Mouse (Mus musculus) left cerebral cortex, postnatal 25 days (tissue): ENCODE data around the gene Mief2. TPM values are rescaled to one million over a fixed set of nuclear protein-coding genes. Genes with fewer than 3 reads are reported as not detected.

Experiments
- DNase-seq, 2 experiments: peaks; one replicate each; pipeline ENCODE4 v3.0.0; 2022; ENCODE audit warnings: low spot score in 2 of 2, mixed read lengths in 1 of 2
- intact Hi-C: fragments of 180-260 bp; cut with DNase I; formaldehyde crosslinking; loops from one replicate; pipeline ENCODE4 v1.15.1; 2025
- microRNA-seq, 2 experiments: library from miRNA; unstranded; fragments of <30 nt; microRNA quantifications; one replicate each; pipeline ENCODE4 v1.2.0; 2022
- total RNA-seq, 2 experiments: library from RNA; stranded (reverse); gene quantifications; 2 replicates each; pipeline ENCODE4 v1.2.3; 2021

The Mief2 gene
- total RNA-seq, 2 experiments from 2014 or later: 22.5 to 23.0 TPM

DNA sequence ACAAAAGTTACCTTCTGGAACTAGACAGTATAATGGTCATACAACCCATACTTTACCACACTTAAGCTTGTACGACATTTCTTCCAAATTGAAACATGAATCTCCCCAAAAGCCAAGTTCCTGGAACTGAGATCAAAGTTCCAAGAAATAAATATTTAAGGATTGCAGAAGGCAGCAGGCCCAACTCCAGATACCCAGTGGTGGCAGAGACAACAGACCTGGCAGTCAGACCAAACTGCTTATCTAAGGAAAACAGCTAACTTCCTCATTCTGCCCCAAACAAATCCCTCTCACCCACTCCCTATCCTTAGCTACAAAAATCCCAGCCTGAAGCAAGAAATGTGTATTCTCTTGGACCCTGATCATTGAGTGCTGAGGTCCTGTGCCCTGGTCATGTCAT is 46.6 kb downstream of the Mief2 start:
- intact Hi-C loops: loop anchor here (5.0 kb wide), 1 partner anchor 102 kb away; the partner anchor contains the start of gene Tmem11
- DNase-seq: no peak

DNA sequence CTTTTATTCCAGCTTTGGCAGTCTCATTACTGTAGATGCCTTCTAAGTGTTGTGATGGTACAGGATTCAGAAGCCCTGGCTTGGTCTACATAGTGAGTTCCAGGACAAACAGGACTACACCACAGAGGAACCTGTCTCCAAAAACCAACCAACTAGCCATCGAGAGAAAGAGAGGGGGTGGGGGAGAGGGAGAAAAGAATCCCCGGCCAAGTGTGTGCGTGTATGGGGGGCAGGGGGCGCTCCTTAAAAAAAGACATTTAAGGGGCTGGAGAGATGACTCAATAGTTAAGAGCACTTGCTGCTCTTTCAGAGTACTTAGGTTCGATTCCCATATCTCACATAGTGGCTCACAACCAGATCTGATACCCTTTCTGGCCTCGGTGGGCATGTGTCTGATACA is 47.4 kb downstream of the Mief2 start:
- intact Hi-C loops: loop anchor here (5.0 kb wide), 1 partner anchor 102 kb away; the partner anchor contains the start of gene Tmem11
- DNase-seq: no peak

DNA sequence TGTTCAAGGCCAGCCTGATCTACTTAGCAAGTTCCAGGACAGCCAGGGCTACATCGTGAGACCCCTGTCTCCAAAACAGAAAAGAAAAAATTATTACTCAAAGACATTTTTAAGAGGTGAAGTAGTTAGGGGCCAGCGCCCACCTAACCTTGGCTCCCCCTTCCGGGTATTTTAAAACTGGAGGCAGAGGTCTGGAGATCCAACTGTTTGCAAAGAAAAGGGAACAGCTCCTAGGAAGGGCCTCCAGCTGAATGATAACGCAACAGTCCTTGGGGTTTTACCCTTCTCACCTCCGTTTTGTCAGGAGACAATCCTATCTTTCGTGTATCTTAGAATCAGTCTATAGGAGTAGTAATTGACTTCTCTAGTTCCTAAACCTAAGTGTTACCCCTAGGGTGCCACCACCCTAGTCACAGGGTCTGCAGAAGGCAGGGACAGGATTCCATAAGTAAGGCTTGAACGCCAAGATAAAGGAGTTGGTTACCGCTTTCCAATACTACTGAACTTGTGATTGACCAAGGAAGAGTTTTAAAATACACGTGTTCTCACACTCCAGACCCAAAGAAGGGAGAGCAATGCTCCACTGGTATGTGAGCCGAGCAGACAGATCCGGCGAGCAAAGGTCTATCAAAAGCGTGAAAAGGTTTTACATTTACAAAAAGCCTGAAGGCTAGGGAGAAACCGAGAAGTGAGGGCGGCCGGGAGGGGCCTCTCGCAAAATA is 48.1 kb downstream of the Mief2 start:
- peak in 1 of 2 experiments; percentile 8 for DNase-seq
- intact Hi-C loops: loop anchor here (2.0 to 5.0 kb wide), 3 partner anchors 49 to 101 kb away; partner anchors contain the start of genes Dhrs7b, Flii and Tmem11

DNA sequence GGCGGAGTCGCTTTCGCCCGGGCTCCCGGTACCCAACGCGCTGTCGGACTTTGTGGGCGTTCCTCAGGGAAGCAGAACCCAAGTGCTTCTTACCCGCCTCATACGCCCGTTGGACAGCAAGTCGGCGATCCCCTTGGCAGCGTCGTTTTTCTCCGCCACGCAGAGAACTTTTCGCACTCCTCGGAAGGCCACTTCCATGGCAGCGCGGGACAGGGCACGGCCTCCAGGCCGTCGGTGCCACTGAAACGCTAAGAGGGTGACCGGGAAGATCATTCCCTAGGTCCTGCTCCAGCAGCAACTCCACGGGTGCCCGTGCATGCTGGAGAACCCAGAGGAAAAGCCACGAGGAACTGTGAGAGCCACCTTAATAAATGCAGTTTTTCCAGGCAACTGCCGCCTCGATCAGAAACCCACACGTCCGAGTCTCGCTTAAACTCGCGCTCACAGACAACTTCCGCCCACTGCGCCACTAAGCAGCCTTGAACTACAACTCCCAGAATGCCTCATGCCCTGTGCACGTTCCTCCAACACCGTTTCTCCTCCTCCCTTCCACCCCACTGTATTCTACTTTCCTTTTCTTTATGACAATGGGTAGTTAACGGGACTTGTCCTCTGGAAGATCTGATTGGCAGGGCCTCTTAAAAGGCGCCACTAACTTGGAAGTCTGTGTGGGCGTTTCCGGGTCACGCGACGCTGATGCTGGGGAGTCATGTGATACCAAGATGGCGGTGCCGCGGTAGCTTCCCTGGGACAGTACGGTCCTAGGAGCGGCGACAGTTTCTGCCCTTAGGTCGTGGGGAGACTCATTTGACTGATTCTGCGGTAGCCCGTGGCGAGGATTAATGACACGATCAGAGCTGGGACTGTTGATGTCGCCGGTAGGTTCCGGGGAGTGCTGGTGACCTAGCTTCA is 48.9 kb downstream of the Mief2 start, which contains the start of the genes Top3a and Smcr8:
Top3a (minus strand) TSS at position 537 of the 912 bp plus-strand sequence.
Smcr8 (plus strand) TSS at position 696 of the 912 bp plus-strand sequence.
- DNase-seq: peak; percentile 90 to 94
- intact Hi-C loops: loop anchor here (1.0 to 5.0 kb wide), 4 partner anchors 50 to 100 kb away; partner anchors contain the start of genes Dhrs7b, Flii, Llgl1 and Tmem11

DNA sequence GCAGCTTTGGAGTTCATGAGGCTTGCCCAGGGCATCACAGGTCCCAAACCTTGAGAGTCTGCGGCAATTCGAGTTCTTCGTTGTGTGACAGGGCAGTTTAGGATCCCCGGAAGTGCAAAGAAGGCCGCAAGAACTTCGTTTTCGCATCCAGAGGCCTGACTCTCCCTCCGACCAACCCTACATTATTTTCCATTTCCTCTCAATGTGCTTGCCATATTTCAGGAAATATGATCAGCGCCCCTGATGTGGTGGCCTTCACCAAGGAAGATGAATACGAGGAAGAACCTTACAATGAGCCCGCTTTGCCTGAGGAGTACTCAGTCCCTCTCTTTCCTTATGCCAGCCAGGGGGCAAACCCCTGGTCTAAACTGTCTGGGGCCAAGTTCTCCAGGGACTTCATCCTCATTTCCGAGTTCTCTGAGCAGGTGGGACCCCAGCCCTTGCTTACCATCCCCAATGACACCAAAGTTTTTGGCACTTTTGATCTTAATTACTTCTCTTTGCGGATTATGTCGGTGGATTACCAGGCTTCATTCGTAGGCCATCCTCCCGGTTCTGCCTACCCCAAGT is 49.7 kb downstream of the Mief2 start:
- no peak for DNase-seq
- intact Hi-C loops: loop anchor here (1.0 to 5.0 kb wide), 4 partner anchors 51 to 99 kb away; partner anchors contain the start of genes Dhrs7b, Flii, Llgl1 and Tmem11

DNA sequence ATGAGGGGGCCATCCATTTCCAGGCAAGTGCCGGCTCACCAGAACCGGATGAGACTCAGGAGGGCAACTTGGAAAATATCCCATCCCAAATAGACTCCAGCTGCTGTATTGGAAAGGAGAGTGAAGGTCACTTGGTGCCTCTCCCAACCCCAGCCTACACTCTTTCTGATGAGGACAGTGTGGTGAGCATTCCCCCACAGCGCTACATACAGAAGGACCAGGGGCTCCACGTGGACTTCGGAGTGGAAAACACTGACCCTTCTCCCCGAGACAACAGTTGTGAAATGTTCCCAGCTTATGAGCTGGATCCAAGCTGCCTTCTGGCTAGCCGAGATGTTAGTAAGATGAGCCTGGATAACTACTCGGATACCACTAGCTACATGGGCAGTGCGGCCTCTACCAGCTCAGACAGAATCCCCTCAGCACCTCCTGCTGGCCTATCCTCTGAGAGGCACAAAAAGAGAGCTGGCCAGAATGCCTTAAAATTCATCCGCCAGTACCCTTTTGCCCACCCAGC is 51.5 kb downstream of the Mief2 start:
- no peak for DNase-seq
- intact Hi-C loops: loop anchor here (5.0 kb wide), 1 partner anchor 98 kb away; the partner anchor contains the start of gene Tmem11

Small RNAs within 50 kb of the gene (microRNA-seq; reads per million reads assigned to microRNA genes)
- 1.7 reads per million in 2 experiments for gene Mir5100

Other genes starting within 250 kb of the Mief2 start
- gene Alkbh5, start 192.0 kb upstream of the Mief2 start, total RNA-seq: 10 to 100 TPM; 55.2 to 55.6 TPM
- gene Llgl1, start 28.7 kb upstream of the Mief2 start, total RNA-seq: 10 to 100 TPM; 37.1 to 40.6 TPM
- gene Flii, start 1.1 kb upstream of the Mief2 start, total RNA-seq: 10 to 100 TPM; 49.2 to 53.8 TPM
- gene Top3a, start 49.0 kb downstream of the Mief2 start, total RNA-seq: 1 to 10 TPM; 4.2 to 5.1 TPM
- 10 to 100 TPM; 30.1 to 32.5 TPM for gene Smcr8, start 49.1 kb downstream of the Mief2 start, total RNA-seq
- gene Shmt1, start 83.3 kb downstream of the Mief2 start, total RNA-seq: 1 to 10 TPM; 1.9 to 2.7 TPM
- 10 to 100 TPM; 29.8 to 30.1 TPM for gene Dhrs7b, start 102.2 kb downstream of the Mief2 start, total RNA-seq
- gene Tmem11, start 150.9 kb downstream of the Mief2 start, total RNA-seq: 10 to 100 TPM; 28.5 to 28.7 TPM
- 10 to 100 TPM; 10.3 to 11.1 TPM for gene Natd1, start 186.4 kb downstream of the Mief2 start, total RNA-seq
- 10 to 100 TPM; 14.0 to 14.1 TPM for gene Map2k3, start 203.6 kb downstream of the Mief2 start, total RNA-seq